Mouse (Mus musculus): ENCODE results near the gene Arnt. TPM values are rescaled to one million over a fixed set of nuclear protein-coding genes. Genes with fewer than 3 reads are reported as not detected.
"Not testable (repeated sequence)": the region's sequence is repeated elsewhere in the genome, so short reads cannot be mapped to it uniquely, and the experiment has no call there.

The Arnt gene
- polyA plus RNA-seq, 1 experiment from 2014 or later, result 52.8 TPM

DNA sequence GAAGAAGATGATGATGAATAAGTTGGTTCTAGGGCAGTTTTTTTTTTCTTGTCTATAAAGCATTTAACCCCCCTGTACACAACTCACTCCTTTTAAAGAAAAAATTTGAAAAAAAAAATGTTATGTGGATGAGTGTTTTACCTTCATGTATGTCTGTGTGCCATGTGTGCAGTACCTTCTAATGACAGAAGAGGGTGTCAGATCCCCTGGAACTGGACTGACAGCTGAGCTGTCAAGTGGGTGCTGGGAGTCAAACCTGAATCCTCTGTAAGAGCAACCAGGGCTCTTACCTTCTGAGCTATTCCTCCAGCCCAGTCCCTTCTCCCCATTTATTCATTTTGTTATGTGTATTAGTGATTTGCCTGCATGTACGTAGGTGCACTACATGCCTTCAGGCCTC is 96.8 kb downstream of the Arnt start:
- H3K9ac ChIP-seq (ENCODE audit: low read length), result no peak overlapping the region
- H3K4me2 ChIP-seq (ENCODE audit: low read depth, low read length), result no peak overlapping the region
- 74% methylated on average over 1 of the region's 1 CpGs for WGBS
- H3K27ac ChIP-seq (ENCODE audit: low read length), result no peak overlapping the region
- H3K27me3 ChIP-seq (ENCODE audit: control insufficient read depth, insufficient read depth, low read depth, low read length), result no peaks in the 10 kb centered on the region
- no peaks in the 10 kb centered on the region for H3K4me1 ChIP-seq (replicated peaks; ENCODE audit: control insufficient read depth, insufficient read depth, low read length)
- no peaks in the 10 kb centered on the region for H3K36me3 ChIP-seq (ENCODE audit: control insufficient read depth, insufficient read depth, low read length)
- no peak for ATAC-seq (ENCODE audit: low read depth)
- no peak overlapping the region for H3K4me3 ChIP-seq (ENCODE audit: low read length)
- H3K9me3 ChIP-seq (ENCODE audit: control insufficient read depth, low read length), result no peaks in the 10 kb centered on the region

DNA sequence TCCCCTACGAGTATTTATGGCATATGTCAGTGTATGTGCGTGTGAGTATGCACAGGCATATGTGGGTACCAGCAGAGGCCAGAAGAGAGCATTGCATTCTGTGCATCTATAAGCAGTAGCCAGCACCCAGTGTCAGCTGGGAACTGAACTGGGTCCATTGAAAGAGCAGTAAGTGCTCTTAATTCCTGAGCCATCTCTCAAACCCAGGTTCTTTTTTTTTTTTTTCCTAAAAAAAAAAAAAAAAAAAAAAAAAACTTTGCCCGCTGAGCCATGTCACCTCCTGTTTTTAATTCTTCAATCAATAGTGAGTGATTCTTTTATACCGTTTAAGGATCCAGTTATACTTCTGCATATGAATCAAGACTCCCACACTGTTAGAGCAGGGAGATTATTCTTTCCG is 99.2 kb downstream of the Arnt start:
- Histone ChIP-seq H3K4me3 (ENCODE audit: low read length) (no peak overlapping the region), H3K9ac (ENCODE audit: low read length) (no peak overlapping the region), H3K27me3 (ENCODE audit: control insufficient read depth, insufficient read depth, low read depth, low read length) (no peaks in the 10 kb centered on the region), H3K4me2 (ENCODE audit: low read depth, low read length) (no peak overlapping the region), H3K9me3 (ENCODE audit: control insufficient read depth, low read length) (no peaks in the 10 kb centered on the region), H3K27ac (ENCODE audit: low read length) (no peak overlapping the region), H3K4me1 (replicated peaks; ENCODE audit: control insufficient read depth, insufficient read depth, low read length) (no peaks in the 10 kb centered on the region), H3K36me3 (ENCODE audit: control insufficient read depth, insufficient read depth, low read length) (no peaks in the 10 kb centered on the region)
- ATAC-seq (ENCODE audit: low read depth), result no peak
- WGBS, result 82% methylated on average over 5 of the region's 5 CpGs

DNA sequence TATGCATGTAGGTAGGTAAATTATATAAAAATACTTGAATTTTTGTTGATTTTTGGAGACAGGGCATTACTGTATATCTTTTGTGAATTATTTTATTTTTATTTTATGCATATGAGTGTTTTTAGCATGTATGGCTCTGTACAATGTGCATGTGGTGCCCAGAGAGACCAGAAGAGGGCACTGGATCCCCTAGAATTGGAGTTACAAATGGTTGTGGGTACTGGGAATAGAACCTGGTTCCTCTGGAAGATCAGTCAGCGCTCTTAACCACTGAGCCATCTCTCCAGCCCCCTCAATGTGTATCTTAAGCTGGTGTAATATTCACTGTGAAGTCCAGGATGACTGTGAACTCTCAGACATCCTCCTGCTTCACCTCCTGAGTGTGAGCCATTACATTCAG is 100.7 kb downstream of the Arnt start:
- Histone ChIP-seq H3K36me3 (ENCODE audit: control insufficient read depth, insufficient read depth, low read length) (no peaks in the 10 kb centered on the region), H3K4me3 (ENCODE audit: low read length) (no peak overlapping the region), H3K4me1 (replicated peaks; ENCODE audit: control insufficient read depth, insufficient read depth, low read length) (no peaks in the 10 kb centered on the region), H3K9ac (ENCODE audit: low read length) (no peak overlapping the region), H3K9me3 (ENCODE audit: control insufficient read depth, low read length) (no peaks in the 10 kb centered on the region), H3K27me3 (ENCODE audit: control insufficient read depth, insufficient read depth, low read depth, low read length) (no peaks in the 10 kb centered on the region), H3K4me2 (ENCODE audit: low read depth, low read length) (no peak overlapping the region), H3K27ac (ENCODE audit: low read length) (no peak overlapping the region)
- ATAC-seq (ENCODE audit: low read depth), result no peak
- 68% methylated on average over 1 of the region's 1 CpGs for WGBS

DNA sequence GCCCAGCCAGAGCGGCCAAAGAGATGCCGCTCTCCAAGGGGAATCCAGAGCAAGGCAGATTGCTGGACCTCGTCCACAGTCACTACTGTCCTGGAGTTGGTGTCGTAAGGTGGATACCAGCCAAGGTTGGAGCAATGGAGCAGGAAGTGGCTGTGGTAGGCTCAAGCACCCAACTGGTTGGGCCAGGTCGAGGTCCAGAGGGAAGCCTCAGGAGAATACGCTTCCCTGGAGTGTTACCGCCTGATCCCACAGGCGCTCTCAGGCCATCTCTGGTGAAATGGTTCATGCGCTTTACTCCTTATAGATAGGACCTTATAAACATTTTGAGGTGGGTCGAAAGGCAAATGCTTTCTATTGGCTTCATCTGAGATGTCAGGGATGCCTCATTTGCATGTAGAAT is 104.7 kb downstream of the Arnt start:
- Histone ChIP-seq H3K27me3 (ENCODE audit: control insufficient read depth, insufficient read depth, low read depth, low read length) (no peaks in the 10 kb centered on the region), H3K36me3 (ENCODE audit: control insufficient read depth, insufficient read depth, low read length) (no peaks in the 10 kb centered on the region), H3K4me2 (ENCODE audit: low read depth, low read length) (no peak overlapping the region), H3K9me3 (ENCODE audit: control insufficient read depth, low read length) (no peaks in the 10 kb centered on the region), H3K4me3 (ENCODE audit: low read length) (no peak overlapping the region), H3K27ac (ENCODE audit: low read length) (no peak overlapping the region), H3K4me1 (replicated peaks; ENCODE audit: control insufficient read depth, insufficient read depth, low read length) (no peaks in the 10 kb centered on the region), H3K9ac (ENCODE audit: low read length) (no peak overlapping the region)
- 85% methylated on average over 10 of the region's 10 CpGs for WGBS
- no peak for ATAC-seq (ENCODE audit: low read depth)

DNA sequence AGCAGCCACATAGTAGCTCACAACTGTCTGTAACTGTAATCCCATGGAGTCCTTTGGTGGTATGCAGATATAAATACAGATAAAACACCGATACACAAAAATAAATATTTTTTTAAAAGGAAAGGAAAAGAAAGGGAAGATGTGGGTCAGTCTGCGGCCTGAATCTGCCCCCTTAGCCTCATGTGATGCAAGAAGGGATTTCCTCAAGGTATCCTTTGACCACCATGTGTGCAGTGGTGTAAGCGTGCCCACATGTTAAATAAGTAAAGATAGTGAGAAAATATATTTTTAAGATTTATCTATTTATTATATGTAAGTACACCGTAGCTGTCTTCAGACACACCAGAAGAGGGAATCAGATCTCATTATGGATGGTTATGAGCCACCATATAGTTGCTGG is 105.6 kb downstream of the Arnt start:
- WGBS, result 95% methylated on average over 4 of the region's 4 CpGs
- Histone ChIP-seq H3K27me3 (ENCODE audit: control insufficient read depth, insufficient read depth, low read depth, low read length) (no peaks in the 10 kb centered on the region), H3K36me3 (ENCODE audit: control insufficient read depth, insufficient read depth, low read length) (no peaks in the 10 kb centered on the region), H3K4me3 (ENCODE audit: low read length) (no peak overlapping the region), H3K9ac (ENCODE audit: low read length) (no peak overlapping the region), H3K27ac (ENCODE audit: low read length) (no peak overlapping the region), H3K4me2 (ENCODE audit: low read depth, low read length) (no peak overlapping the region), H3K9me3 (ENCODE audit: control insufficient read depth, low read length) (no peaks in the 10 kb centered on the region), H3K4me1 (replicated peaks; ENCODE audit: control insufficient read depth, insufficient read depth, low read length) (no peaks in the 10 kb centered on the region)
- ATAC-seq (ENCODE audit: low read depth), result no peak

DNA sequence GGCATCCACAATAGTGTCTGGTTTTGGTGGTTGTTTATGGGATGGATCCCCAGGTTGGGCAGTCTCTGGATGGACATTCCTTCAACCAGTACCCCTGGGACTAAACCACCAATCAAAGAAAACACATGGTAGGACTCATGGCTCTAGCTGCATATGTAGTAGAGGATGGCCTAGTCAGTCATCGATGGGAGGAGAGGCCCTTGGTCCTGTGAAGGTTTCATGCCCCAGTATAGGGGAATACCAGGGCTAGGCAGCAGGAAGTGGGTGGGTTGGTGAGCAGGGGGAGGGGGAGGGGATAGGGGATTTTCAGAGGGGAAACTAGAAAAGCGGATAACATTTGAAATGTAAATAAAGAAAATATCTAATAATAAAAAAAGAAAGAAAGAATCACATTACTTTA is 107.0 kb downstream of the Arnt start:
- not testable (repeated sequence) for H3K27ac ChIP-seq (ENCODE audit: low read length); H3K9ac ChIP-seq (ENCODE audit: low read length); H3K9me3 ChIP-seq (ENCODE audit: control insufficient read depth, low read length); H3K4me3 ChIP-seq (ENCODE audit: low read length); ATAC-seq (ENCODE audit: low read depth); H3K36me3 ChIP-seq (ENCODE audit: control insufficient read depth, insufficient read depth, low read length); H3K27me3 ChIP-seq (ENCODE audit: control insufficient read depth, insufficient read depth, low read depth, low read length); H3K4me2 ChIP-seq (ENCODE audit: low read depth, low read length); H3K4me1 ChIP-seq (replicated peaks; ENCODE audit: control insufficient read depth, insufficient read depth, low read length)
- 54% methylated on average over 2 of the region's 2 CpGs for WGBS

DNA sequence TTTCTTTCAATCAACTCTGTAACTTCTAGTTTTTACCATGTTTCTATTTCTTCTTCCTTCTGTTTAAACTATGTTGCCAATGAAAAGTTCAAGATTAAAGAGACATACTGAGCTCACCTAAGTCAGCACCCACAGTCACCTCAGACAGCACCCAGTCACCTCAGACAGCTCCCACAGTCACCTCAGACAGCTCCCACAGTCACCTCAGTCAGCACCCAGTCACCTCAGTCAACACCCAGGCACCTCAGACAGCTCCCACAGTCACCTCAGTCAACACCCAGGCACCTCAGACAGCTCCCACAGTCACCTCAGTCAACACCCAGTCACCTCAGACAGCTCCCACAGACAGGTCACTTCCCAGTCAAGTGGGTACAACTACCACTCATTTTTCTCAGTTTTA is 108.0 kb downstream of the Arnt start:
- ATAC-seq (ENCODE audit: low read depth), result no peak
- Histone ChIP-seq H3K27ac (ENCODE audit: low read length) (no peak overlapping the region), H3K4me1 (replicated peaks; ENCODE audit: control insufficient read depth, insufficient read depth, low read length) (no peaks in the 10 kb centered on the region), H3K9me3 (ENCODE audit: control insufficient read depth, low read length) (no peaks in the 10 kb centered on the region), H3K36me3 (ENCODE audit: control insufficient read depth, insufficient read depth, low read length) (no peaks in the 10 kb centered on the region), H3K27me3 (ENCODE audit: control insufficient read depth, insufficient read depth, low read depth, low read length) (no peaks in the 10 kb centered on the region), H3K9ac (ENCODE audit: low read length) (no peak overlapping the region), H3K4me2 (ENCODE audit: low read depth, low read length) (no peak overlapping the region), H3K4me3 (ENCODE audit: low read length) (no peak overlapping the region)

DNA sequence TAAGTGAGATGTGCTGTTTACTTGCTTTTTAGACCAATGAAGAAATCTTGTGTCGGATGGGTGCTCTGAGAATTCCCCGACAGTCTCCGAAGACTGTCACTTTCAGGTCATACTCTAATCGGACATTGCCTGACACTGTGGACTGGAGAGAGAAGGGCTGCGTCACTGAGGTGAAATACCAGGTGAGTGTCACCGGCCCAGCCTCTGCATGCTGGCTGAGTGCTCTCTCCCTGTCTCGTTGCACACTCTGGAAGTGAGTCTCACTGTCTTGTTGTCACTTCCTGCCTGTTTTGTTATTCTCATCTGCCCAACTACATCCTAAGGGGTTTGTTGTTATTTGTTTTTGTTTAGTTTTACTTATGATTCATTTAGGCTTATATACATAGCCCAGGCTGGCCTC is 108.8 kb downstream of the Arnt start:
- Histone ChIP-seq H3K4me3 (ENCODE audit: low read length) (no peak overlapping the region), H3K36me3 (ENCODE audit: control insufficient read depth, insufficient read depth, low read length) (no peaks in the 10 kb centered on the region), H3K9me3 (ENCODE audit: control insufficient read depth, low read length) (no peaks in the 10 kb centered on the region), H3K4me1 (replicated peaks; ENCODE audit: control insufficient read depth, insufficient read depth, low read length) (no peaks in the 10 kb centered on the region), H3K27ac (ENCODE audit: low read length) (no peak overlapping the region), H3K9ac (ENCODE audit: low read length) (no peak overlapping the region), H3K27me3 (ENCODE audit: control insufficient read depth, insufficient read depth, low read depth, low read length) (no peaks in the 10 kb centered on the region), H3K4me2 (ENCODE audit: low read depth, low read length) (no peak overlapping the region)
- 54% methylated on average over 7 of the region's 7 CpGs for WGBS
- no peak for ATAC-seq (ENCODE audit: low read depth)

Other genes starting within 250 kb of the Arnt start
- 10.0 and 10.2 TPM in 2 replicates for gene Gabpb2, start 216.5 kb upstream of the Arnt start, polyA plus RNA-seq (2015; fragmentation: Nextera tagmentation; extraction: Ambion mirVana)
- 118 and 123 TPM in 2 replicates for gene Cdc42se1, start 205.7 kb upstream of the Arnt start, polyA plus RNA-seq (2015; fragmentation: Nextera tagmentation; extraction: Ambion mirVana)
- 12.0 TPM in 2 replicates for gene Mllt11, start 202.2 kb upstream of the Arnt start, polyA plus RNA-seq (2015; fragmentation: Nextera tagmentation; extraction: Ambion mirVana)
- gene Gm128, start 192.8 kb upstream of the Arnt start, polyA plus RNA-seq (2015; fragmentation: Nextera tagmentation; extraction: Ambion mirVana), result 0.29 and 0.50 TPM in 2 replicates
- 4.6 and 5.7 TPM in 2 replicates for gene Bnipl, start 183.2 kb upstream of the Arnt start, polyA plus RNA-seq (2015; fragmentation: Nextera tagmentation; extraction: Ambion mirVana)
- gene Mindy1, start 153.0 kb upstream of the Arnt start, polyA plus RNA-seq (2015; fragmentation: Nextera tagmentation; extraction: Ambion mirVana), result 41.0 and 47.0 TPM in 2 replicates
- gene Prune1, start 152.3 kb upstream of the Arnt start, polyA plus RNA-seq (2015; fragmentation: Nextera tagmentation; extraction: Ambion mirVana), result 23.2 and 23.9 TPM in 2 replicates
- 1.7 and 2.0 TPM in 2 replicates for gene Anxa9, start 127.2 kb upstream of the Arnt start, polyA plus RNA-seq (2015; fragmentation: Nextera tagmentation; extraction: Ambion mirVana)
- gene Cers2, start 119.6 kb upstream of the Arnt start, polyA plus RNA-seq (2015; fragmentation: Nextera tagmentation; extraction: Ambion mirVana), result 221 and 230 TPM in 2 replicates
- gene Setdb1, start 77.2 kb upstream of the Arnt start, polyA plus RNA-seq (2015; fragmentation: Nextera tagmentation; extraction: Ambion mirVana), result 35.4 and 38.4 TPM in 2 replicates
- not detected in 2 replicates for gene 4930558C23Rik, start 31.5 kb upstream of the Arnt start, polyA plus RNA-seq (2015; fragmentation: Nextera tagmentation; extraction: Ambion mirVana)
- gene Ctsk, start 64.9 kb downstream of the Arnt start, polyA plus RNA-seq (2015; fragmentation: Nextera tagmentation; extraction: Ambion mirVana), result 5.5 and 12.4 TPM in 2 replicates
- gene Ctss, start 92.4 kb downstream of the Arnt start, polyA plus RNA-seq (2015; fragmentation: Nextera tagmentation; extraction: Ambion mirVana), result 25.7 and 28.1 TPM in 2 replicates
- gene Hormad1, start 125.3 kb downstream of the Arnt start, polyA plus RNA-seq (2015; fragmentation: Nextera tagmentation; extraction: Ambion mirVana), result not detected in 2 replicates
- 34.1 and 35.1 TPM in 2 replicates for gene Golph3l, start 154.5 kb downstream of the Arnt start, polyA plus RNA-seq (2015; fragmentation: Nextera tagmentation; extraction: Ambion mirVana)
- gene Ensa, start 190.6 kb downstream of the Arnt start, polyA plus RNA-seq (2015; fragmentation: Nextera tagmentation; extraction: Ambion mirVana), result 61.6 and 65.0 TPM in 2 replicates
- gene Mcl1, start 224.4 kb downstream of the Arnt start, polyA plus RNA-seq (2015; fragmentation: Nextera tagmentation; extraction: Ambion mirVana), result 23.1 and 31.7 TPM in 2 replicates

Measured in lung, embryonic 16.5 days (tissue).